Mouse (Mus musculus) olfactory bulb, adult 2 months (tissue): Measurements from ENCODE around the gene Lmod3.

Experiments used
- CTCF ChIP-seq: fragments of 200-500 bp; IDR thresholded peaks from 2 replicates; pipeline ENCODE4 v1.5.1; 2012; ENCODE audit warnings: low read depth, mild to moderate bottlenecking, low read length, moderate library complexity; ENCODE audit not compliant: insufficient read depth
- POLR2A ChIP-seq: fragments of 200-500 bp; IDR thresholded peaks from 2 replicates; pipeline ENCODE4 v1.6.1; 2012; ENCODE audit warnings: mild to moderate bottlenecking, low read depth, low read length, moderate library complexity; ENCODE audit not compliant: insufficient read depth

- no peak for TF ChIP-seq CTCF
- TF ChIP-seq POLR2A = no peak
Observed at GRCm38 (mm10) chr6:97275760-97276159, 23.2 kb upstream of the Lmod3 start.
